Mouse (Mus musculus) ovary, postnatal 10 days (tissue): Measurements from ENCODE around the gene Crebl2.

Experiments used
- DNase-seq: peaks from one replicate; pipeline ENCODE4 v3.0.0; 2022; ENCODE audit warnings: low spot score

Gene Crebl2

DNA sequence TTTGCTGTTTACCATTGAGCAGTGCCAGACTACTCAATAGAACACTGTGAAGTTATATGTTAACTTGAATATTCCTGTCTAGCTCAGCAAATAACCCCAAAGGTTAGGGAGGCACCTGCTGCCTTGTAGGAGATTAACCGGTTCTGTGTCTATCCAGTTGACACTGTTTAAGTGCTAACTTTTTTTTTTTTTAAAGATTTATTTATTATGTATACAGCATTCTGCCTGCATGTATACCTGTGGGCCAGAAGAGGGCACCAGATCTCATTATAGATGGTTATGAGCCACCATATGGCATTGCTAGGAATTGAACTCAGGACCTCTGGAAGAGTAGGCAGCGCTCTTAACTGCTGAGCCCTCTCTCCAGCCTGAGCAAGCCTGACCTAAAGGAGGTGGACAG, 43.1 kb downstream of the Crebl2 start:
- DNase-seq = no peak

DNA sequence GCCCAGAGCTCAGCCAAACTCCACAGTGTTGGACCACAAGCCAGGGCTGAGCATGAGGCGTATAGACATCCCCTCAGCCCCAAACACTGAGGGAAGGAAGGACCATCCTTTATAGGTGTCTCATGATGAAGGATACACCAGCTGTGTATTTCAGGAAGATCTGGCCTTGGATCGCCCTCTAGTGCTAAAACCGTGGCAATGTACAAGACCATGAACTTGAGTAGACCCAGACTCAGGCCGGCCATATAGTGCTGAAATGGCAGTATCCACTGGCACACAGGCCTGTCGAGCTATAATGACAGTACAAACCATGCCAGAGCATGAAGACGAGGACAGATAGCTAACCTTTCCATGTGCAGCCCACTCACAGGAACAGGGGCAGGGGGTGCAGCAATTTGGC, 46.8 kb downstream of the Crebl2 start:
- DNase-seq = no peak

DNA sequence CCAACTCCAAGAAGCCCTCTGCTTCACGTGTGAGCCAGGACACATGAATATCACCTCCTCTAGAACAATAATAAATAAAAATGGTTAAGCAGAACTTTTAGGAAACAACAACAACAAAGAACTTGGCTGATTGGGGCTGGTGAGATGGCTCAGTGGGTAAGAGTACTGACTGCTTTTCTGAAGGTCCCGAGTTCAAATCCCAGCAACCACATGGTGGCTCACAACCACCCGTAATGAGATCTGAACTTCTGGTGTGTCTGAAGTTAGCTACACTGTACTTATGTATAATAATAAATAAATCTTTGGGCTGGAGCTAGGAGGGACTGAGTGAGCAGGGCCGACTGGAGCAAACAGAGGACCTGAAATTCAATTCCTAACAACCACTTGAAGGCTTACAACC, 47.3 kb downstream of the Crebl2 start:
- no peak for DNase-seq

GRCm38 (mm10) chr6:134877892-134878291, 47.9 kb downstream of the Crebl2 start:
- no peak for DNase-seq

DNA sequence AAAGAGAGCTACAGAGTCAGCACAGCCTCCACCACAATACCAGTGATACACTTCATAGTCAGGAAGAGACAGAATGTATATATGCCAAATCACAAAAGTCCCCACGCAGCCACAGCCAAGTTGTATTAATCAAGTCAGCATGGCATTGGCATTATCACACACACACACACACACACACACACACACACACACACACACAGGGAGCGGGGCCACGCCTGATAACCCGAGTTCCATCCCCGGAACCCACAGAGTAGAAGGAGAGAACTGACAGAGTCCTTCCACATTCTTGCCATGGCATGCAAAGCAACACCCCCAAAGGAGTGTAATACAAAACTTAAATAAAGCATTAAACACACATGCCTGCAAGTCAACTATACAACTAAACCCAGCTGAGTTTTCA, 49.6 kb downstream of the Crebl2 start:
- no peak for DNase-seq

DNA sequence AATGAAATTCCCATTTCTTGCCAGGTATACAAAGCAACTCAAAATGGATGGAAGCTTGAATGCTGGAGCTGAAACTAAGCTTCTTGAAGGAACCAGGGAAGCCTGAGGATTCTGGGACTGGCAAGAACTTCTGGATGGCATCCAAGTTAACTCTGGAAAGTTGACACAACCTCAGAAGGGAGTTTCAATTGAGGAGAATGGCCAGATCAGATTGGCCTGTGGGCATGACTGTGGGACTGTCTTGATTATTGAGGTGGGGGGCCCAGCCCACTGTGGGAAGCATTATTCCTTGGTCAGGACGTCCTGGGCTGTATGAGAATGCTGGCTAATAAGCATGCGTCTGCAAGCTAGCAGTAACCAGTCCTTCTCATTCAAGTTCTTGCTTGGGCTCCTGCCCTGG, 50.1 kb downstream of the Crebl2 start:
- DNase-seq = no peak

- DNase-seq = no peak
Observed at GRCm38 (mm10) chr6:134883661-134884060, 53.7 kb downstream of the Crebl2 start.

DNA sequence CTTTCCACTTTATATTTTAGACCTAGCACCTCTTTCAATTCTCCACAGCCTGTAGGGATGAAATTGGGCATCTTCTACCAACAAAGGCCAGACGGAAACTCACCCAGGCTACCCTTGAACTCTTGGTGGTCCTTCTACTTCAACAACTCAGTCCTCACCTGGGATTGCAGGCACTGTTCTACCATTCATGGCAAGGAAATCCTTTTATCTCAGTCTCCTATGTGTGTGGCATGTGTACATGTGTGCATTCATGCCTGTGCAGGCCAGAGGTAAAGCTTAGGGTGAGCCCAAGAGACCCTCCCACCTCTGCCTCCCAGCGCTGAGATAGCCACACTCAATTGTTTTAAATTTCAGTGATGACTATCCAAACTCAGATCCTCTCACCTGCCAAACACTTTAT, 55.6 kb downstream of the Crebl2 start:
- no peak for DNase-seq

GRCm38 (mm10) chr6:134886475-134886874, 56.5 kb downstream of the Crebl2 start:
- DNase-seq = no peak

- DNase-seq = no peak
Observed at GRCm38 (mm10) chr6:134887008-134887407, 57.1 kb downstream of the Crebl2 start.

- DNase-seq = no peak
Observed at GRCm38 (mm10) chr6:134887711-134888449, 57.9 kb downstream of the Crebl2 start.

GRCm38 (mm10) chr6:134888563-134889017, 58.6 kb downstream of the Crebl2 start:
- no peak for DNase-seq

GRCm38 (mm10) chr6:134889763-134890162, 59.8 kb downstream of the Crebl2 start:
- no peak for DNase-seq

DNA sequence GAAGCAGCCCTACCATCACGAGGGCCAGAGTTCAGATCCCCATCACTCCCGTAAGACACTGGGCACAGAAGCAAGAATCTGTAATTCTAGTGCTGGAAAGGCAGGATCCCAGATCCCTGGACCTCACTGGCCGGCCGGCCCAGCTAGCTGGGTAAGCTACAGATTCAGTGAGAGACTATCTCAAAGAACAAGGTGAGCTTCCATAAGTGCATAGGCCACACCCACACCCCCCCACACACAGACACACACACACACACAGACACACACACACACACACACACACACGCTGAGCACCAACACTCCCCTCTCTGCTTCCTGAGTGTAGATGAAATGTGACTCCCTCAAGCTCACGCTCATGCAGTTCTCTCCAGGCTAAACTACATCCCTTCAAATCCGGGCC, 60.5 kb downstream of the Crebl2 start:
- no peak for DNase-seq

- no peak for DNase-seq
Observed at GRCm38 (mm10) chr6:134896570-134897436, 66.8 kb downstream of the Crebl2 start.

DNA sequence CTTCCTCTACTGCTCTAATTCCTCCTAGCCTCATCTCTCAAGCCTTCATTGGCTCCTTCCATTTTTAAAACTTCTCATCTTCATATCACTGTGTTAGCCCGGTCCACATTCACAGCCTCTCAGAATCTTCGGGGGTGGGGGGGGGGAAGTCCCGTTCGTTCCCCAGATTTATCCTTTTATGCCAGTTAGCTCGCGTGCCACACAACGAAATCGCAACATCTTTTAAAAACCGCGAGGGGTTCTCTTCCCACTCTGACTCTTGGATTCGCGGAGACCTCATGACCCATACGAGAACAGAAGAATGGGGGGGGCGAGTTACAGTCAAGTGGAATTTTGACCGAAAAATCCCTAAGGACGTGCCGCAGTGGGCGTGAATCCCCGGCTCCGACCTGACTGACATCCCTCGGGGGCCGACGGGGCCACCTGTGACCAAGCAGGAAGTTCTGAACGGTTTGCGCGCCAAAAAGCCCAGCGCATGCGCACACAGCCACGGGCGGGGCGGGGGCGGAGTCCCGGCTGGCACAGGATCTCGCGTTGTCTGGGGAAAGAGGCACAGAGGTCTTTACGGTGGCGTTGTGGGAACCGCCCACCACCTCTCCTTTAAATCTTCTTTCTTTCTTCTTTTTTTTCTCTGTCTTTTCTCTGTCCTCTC, 67.6 kb downstream of the Crebl2 start:
- DNase-seq = peak; percentile 97

DNA sequence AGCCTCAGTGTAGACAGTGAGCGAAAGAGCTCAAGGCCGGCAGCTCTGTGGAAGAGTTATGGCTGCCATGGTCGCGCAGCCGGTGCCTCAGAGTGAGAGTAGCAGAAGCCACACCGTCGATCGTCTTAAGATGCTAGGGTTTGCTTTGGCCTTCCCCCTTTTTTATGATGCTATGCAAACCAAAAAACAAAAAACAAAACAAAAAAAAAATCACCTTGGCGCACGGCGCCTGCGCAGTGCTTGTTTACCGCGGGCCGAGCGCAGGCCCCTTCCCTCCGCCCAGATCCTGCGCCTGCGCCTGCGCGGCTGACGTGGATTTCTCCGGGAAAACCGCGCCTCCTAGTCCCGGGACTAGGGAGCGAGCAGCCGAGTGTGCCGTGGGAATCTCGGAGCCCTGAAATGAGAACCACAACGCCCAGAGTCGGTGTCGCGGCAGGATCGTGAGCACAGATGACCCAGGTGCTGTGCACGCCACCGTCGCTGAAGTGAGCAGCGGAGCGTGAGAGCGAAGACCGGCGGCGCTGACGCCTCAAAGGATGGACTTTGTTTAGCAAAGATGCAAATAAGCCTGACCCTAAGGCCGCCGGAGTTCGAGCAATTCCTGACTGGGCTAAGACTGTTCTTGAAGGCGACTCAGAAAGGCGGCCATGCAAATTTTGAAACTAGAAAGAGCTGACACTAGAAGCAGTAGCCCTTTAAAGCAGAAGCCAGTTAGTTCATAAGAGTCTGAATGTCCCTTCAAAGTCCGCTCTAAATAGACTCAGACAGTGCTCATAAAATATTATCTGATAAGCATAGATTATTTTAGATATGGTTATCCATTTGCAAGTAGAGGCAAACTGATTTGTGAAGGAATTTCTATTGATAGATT, 68.4 kb downstream of the Crebl2 start, which contains the start of gene Gpr19:
Gene Gpr19, minus strand, starts transcription at position 484 of the 871 bp plus-strand sequence.
- DNase-seq = peak; percentile 80

GRCm38 (mm10) chr6:134903368-134903767, 73.4 kb downstream of the Crebl2 start:
- no peak for DNase-seq

GRCm38 (mm10) chr6:134903891-134904884, 74.2 kb downstream of the Crebl2 start:
- DNase-seq = no peak

DNA sequence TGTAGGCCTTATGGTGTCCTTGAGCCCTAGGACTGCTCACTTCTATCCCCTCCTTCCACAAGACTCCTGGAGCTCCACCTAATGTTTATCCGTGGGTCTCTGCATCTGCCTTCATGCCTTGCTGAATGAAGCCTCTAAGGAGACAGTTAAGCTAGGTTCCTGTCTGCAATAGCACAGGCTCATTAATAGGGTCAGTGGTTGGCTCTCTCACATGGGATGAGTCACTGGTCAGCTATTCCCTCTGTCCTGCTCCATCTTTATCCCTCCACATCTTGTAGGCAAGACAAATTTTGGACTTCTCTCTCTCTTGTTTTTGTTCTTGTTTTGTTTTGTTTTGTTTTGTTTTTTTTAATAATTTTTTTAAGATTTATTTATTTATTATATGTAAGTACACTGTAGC, 75.9 kb downstream of the Crebl2 start:
- no peak for DNase-seq
